In genomic region chr11:76201761-76202674, GRCm38 (mm10) we compare ENCODE assay signal across 8 mouse cellular contexts. TPM values are rescaled to one million over a fixed set of nuclear protein-coding genes. Genes with fewer than 3 reads are reported as not detected.
DNase-seq lines count a peak whose midpoint lies in the region; ATAC-seq lines count a peak whose summit lies in the region.

No protein-coding gene starts in this region.

- no peaks in the 10 kb centered on the region for H3K9me3 ChIP-seq in hindbrain, embryonic 15.5 days

- H3K36me3 ChIP-seq in hindbrain, embryonic 15.5 days: peaks cover 21% of the 10 kb centered on the region

- H3K4me1 ChIP-seq in hindbrain, embryonic 15.5 days (replicated peaks): peaks cover 22% of the 10 kb centered on the region

- peak overlapping the region; percentile 90 for H3K4me3 ChIP-seq in hindbrain, embryonic 15.5 days

- under 1% methylated on average over 87 of the region's 90 CpGs for WGBS in hindbrain, embryonic 15.5 days

- ATAC-seq in hindbrain, embryonic 15.5 days (ENCODE audit: low FRiP score, low read depth): peak; percentile 97

- H3K4me2 ChIP-seq in hindbrain, embryonic 15.5 days: peak overlapping the region; percentile 80

- peak; percentile 63 for DNase-seq in R1 (ENCODE audit: low read depth, low spot score)
- DNase-seq in cerebellum, postnatal 4 days (ENCODE audit: low spot score in 2 of 2): peak; percentile 68 to 82
- DNase-seq in gastrocnemius, adult 18-20 months (ENCODE audit: low spot score): peak; percentile 87
- DNase-seq in left cerebral cortex, adult 11 months (ENCODE audit: low spot score): peak; percentile 77
- DNase-seq in lung, postnatal 36 days: peak; percentile 92
- peak; percentile 69 for DNase-seq in retina, adult 2 months (ENCODE audit: low read depth, low spot score)
- peak; percentile 25 to 37 for DNase-seq in thymus, postnatal 36 days

- peak overlapping the region; percentile 88 for H3K27ac ChIP-seq in hindbrain, embryonic 15.5 days (replicated peaks)

- peak overlapping the region; percentile 91 for H3K9ac ChIP-seq in hindbrain, embryonic 15.5 days

- H3K27me3 ChIP-seq in hindbrain, embryonic 15.5 days: no peaks in the 10 kb centered on the region

RNA-seq across cellular contexts. Expression of gene Dbil5, which starts 15.4 kb away (rescaled TPM):
- total RNA-seq in gastrocnemius, adult 18-20 months (2021): not detected
- 0.38 and 0.60 TPM in 2 replicates for polyA plus RNA-seq in hindbrain, embryonic 15.5 days (2015; fragmentation: Nextera tagmentation; extraction: Ambion mirVana)

RNA-seq across cellular contexts. Expression of gene Gemin4, which starts 15.4 kb away (rescaled TPM):
- 1 to 10 TPM; 1.4 to 3.3 TPM for total RNA-seq in gastrocnemius, adult 18-20 months (2021)
- 15.5 and 17.9 TPM in 2 replicates for polyA plus RNA-seq in hindbrain, embryonic 15.5 days (2015; fragmentation: Nextera tagmentation; extraction: Ambion mirVana)

RNA-seq across cellular contexts. Expression of gene Fam57a, which starts 22.5 kb away (rescaled TPM):
- total RNA-seq in gastrocnemius, adult 18-20 months (2021): 1 to 10 TPM; 1.4 to 2.0 TPM
- polyA plus RNA-seq in hindbrain, embryonic 15.5 days (2015; fragmentation: Nextera tagmentation; extraction: Ambion mirVana): 23.8 and 27.3 TPM in 2 replicates

RNA-seq across cellular contexts. Expression of gene Vps53, which starts 22.6 kb away (rescaled TPM):
- 10 to 100 TPM; 20.8 to 23.6 TPM for total RNA-seq in gastrocnemius, adult 18-20 months (2021)
- 67.7 and 68.4 TPM in 2 replicates for polyA plus RNA-seq in hindbrain, embryonic 15.5 days (2015; fragmentation: Nextera tagmentation; extraction: Ambion mirVana)

RNA-seq across cellular contexts. Expression of gene Mrm3, which starts 41.5 kb away (rescaled TPM):
- 10 to 100 TPM; 11.1 to 16.6 TPM for total RNA-seq in gastrocnemius, adult 18-20 months (2021)
- polyA plus RNA-seq in hindbrain, embryonic 15.5 days (2015; fragmentation: Nextera tagmentation; extraction: Ambion mirVana): 23.8 and 26.6 TPM in 2 replicates

Comparison
In these comparisons a context has a peak if more than half of its experiments do, and no peak if none do; other contexts are left out.
1. Peak in every context shown above with its lines: DNase-seq, ATAC-seq, H3K4me3 ChIP-seq and H3K27ac ChIP-seq.
2. DNase-seq: peak in every context shown above with its lines; median percentile 92 in lung, postnatal 36 days; 87 in gastrocnemius, adult 18-20 months; 77 in left cerebral cortex, adult 11 months; 75 in cerebellum, postnatal 4 days; 69 in retina, adult 2 months; 63 in R1; 31 in thymus, postnatal 36 days.